Mouse (Mus musculus) heart, postnatal 36 days (tissue): ENCODE data around the gene B4galt3. TPM values are rescaled to one million over a fixed set of nuclear protein-coding genes. Genes with fewer than 3 reads are reported as not detected.

Experiments used
- DNase-seq, 2 experiments: peaks; one replicate each; pipeline ENCODE4 v3.0.0; 2021 to 2022
- intact Hi-C: fragments of 180-260 bp; cut with DNase I; formaldehyde crosslinking; loops from one replicate; pipeline ENCODE4 v1.15.1; 2025
- total RNA-seq, 2 experiments: library from RNA; stranded (reverse); gene quantifications; 2 replicates each; pipeline ENCODE4 v1.2.3; 2021

The B4galt3 gene
- total RNA-seq: 10 to 100 TPM; 14.5 to 19.7 TPM

DNA sequence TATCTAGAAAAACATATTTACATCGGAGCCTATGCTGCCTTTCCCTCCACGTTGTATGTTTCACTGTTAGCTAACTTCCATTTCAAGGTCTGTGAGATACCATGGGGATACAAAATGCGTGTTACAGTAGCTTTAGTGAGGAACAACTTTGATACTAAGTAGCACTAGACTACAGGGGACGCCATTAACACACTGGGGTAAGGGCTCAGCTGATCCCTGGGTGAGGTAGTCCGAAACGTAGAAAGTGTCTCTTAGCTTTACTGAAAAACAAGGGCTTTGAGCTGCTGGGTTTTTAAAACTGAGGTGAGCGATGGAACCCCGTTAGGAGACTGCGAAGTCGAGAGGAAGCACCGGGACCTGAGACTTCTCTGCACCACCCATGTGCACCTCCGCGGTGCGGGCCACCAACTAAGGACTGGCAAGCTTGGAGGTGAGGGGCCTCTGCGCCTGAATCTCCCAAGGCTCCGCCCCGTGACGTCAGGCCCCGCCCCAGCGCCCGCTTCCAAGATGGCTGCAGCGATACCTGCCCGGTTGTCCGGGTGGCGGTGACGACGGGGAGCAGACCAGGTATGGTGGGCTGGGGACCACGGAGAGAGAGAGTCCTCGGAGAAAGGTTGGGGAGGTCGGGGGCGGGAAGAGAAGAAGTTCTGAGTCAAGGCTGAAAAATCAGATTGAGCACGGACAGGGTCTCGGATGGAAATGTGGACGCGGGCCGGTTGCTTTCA lies at the start of gene B4galt3:
B4galt3 (plus strand) TSS at position 481 of the 725 bp plus-strand sequence.
- DNase-seq: peak; percentile 98 to 99
- intact Hi-C loops: loop anchor here (2.0 kb wide), 1 partner anchor 23 kb away; no protein-coding TSS in a partner anchor

- intact Hi-C loops: loop anchor here (1.0 to 2.0 kb wide), 3 partner anchors 26 to 103 kb away; no protein-coding TSS in a partner anchor
- DNase-seq: peak; percentile 87 to 91
Measured at GRCm38 (mm10) chr1:171220871-171221270, 49.3 kb upstream of the B4galt3 start.

- intact Hi-C loops: loop anchor here (2.0 kb wide), 4 partner anchors 25 to 65 kb away; partner anchors contain the start of gene Usp21
Measured at GRCm38 (mm10) chr1:171221281-171222193, 48.6 kb upstream of the B4galt3 start.

DNA sequence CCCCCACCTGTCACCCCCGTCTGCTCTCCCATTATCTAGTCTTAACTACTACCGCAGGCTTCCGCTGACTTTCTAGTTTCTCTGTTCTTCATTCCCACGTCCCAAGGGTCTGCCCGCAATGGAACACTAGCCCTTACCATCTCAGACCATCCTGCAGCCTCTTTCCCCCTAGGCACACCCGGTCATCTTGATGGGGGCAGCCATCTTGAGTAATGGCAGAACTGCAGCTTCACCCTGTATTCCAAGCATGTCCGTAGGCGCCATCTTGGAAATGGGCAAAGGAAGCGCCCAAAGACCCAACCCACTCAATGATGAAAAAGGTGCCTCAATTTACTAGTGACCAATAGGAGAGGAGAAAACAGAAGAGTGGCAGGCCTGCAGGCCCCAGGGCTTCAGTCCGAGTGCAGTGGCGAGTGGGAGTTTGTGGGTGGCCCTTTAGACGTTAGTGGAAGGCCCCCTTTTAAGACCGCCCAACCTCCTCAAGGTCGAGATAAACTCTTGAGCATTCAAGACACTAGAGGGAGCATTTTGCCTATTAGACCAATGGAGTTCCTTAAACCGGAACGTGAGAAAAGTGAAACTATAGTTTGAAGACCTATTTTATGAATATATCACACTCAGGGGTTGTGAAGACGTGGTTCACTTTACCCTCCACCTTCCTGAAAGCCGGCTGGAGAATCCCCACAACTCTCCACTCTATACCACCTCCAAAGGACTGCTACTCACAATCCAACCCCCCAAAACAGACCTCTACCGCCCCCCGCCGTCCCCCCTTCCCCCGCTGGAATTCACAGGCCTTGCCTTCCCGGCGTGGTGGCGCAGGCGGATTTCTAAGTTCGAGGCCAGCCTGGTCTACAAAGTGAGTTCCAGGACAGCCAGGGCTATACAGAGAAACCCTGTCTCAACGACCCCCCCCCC lies 47.6 kb upstream of the B4galt3 start, which contains the start of gene Tomm40l:
Tomm40l (minus strand) TSS at position 277 of the 918 bp plus-strand sequence.
- DNase-seq: peak; percentile 86 to 88
- intact Hi-C loops: loop anchor here (2.0 kb wide), 3 partner anchors 24 to 64 kb away; partner anchors contain the start of gene Usp21

More at GRCm38 (mm10) chr1:171221281-171222193, 48.6 kb upstream of the B4galt3 start:
- DNase-seq: no peak

- no peak for DNase-seq
- intact Hi-C loops: loop anchor here (2.0 kb wide), 3 partner anchors 24 to 64 kb away; partner anchors contain the start of gene Usp21
Measured at GRCm38 (mm10) chr1:171223168-171223567, 47.0 kb upstream of the B4galt3 start.

DNA sequence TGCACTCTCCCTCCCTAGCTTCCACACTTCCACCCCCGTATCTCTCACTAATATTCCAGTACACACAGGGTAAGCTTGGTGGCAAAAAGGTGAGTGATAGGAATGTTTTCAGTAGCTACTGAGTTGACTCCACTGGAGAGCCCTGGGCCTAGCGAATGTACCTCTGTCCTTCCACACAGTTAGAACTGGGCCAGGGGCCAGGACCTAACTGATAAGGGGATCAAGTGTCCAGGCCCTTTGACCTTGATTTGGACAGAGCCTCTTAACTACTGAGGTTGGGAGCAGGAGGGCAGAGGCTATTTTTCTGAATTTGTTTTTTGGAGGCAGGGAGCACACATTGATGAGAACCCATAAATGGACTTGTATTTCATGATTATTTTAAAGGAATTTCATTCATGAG lies 46.3 kb upstream of the B4galt3 start:
- intact Hi-C loops: loop anchor here (2.0 kb wide), 3 partner anchors 23 to 63 kb away; partner anchors contain the start of gene Usp21
- DNase-seq: no peak

DNA sequence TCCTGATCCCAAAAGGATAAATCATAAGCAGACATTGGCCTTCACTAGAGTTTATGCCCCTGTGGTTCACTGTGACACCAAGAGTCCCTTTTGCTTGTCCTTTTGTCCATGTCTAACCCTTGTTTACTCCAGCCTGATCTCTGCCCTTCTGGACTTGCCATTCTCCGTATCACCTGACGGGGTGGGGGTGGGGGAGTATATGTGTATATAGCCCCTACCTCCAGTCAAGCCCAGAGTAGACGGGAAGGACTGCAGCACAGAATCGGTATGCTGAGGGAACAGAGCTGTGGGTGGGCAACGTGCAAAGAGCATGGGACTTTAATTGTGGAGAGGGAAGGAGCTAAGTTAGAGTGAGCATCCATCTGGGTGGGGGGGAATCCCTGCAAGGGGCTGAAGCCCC lies 45.3 kb upstream of the B4galt3 start, which contains the start of gene Apoa2:
Apoa2 (plus strand) TSS at position 198 of the 400 bp plus-strand sequence.
- no peak for DNase-seq
- intact Hi-C loops: no loop called here

DNA sequence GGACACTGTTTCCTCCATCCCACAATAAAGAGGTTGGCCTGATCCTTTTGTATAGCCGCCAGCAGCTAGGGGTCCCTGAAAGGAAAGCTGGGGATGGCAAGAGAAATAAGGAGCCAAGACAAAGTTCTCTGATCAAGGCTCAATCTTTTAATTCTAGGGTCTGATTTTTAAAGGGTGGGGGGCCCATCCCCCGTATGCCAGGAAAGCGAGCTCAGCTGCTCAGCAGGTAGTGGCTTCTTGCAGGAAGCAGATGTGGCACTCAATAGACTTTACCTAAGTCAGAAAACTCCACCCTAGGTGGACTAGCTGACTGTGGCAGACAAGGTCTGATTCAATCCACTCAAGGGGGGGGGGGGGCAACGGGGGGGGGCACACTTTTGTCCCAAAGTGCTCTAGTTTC lies 43.3 kb upstream of the B4galt3 start:
- intact Hi-C loops: no loop called here
- DNase-seq: no peak

- no peak for DNase-seq
- intact Hi-C loops: no loop called here
Measured at GRCm38 (mm10) chr1:171227879-171228278, 42.2 kb upstream of the B4galt3 start.

DNA sequence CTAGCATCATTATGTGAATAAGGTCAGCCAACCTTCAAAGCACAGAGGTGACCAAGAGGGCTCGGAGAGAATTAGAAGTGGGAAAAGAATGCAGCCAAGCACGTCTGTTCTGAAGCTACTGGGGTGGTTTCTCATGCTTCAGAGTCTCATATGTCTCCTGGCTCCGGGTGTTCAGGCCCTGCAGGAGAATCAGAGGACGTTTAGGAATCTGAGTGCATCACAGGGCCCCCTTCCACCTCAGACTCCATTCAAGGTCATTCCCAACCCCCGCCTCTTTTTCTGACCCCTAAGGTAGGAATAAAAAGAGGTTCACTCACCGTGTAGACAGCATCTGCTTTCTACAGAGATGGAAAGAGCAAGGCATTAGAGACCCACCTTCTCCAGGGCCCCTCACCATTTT lies 40.4 kb upstream of the B4galt3 start:
- DNase-seq: no peak
- intact Hi-C loops: no loop called here

- DNase-seq: no peak
Measured at GRCm38 (mm10) chr1:171230215-171230614, 39.9 kb upstream of the B4galt3 start.

GRCm38 (mm10) chr1:171231844-171232243 lies 38.3 kb upstream of the B4galt3 start:
- intact Hi-C loops: no loop called here
- no peak for DNase-seq

More at GRCm38 (mm10) chr1:171230215-171230614, 39.9 kb upstream of the B4galt3 start:
- intact Hi-C loops: no loop called here

DNA sequence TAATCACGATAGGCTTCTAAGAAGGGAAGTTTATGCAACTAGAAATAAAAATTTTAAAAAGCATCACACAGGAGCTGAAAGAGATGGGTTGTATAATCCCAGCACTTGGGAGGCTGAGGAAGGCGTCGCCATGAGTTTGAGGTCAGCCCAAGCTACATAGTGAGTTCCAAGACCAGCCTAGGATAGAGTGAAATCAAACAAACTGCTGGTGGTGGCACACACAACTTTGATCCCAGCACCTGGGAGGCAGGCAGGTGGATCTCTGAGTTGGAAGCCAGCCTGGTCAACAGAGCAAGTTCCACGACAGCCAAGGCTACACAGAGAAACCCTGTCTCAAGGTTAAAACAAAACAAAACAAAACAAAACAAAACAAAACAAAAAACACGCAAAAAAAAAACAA lies 37.8 kb upstream of the B4galt3 start:
- intact Hi-C loops: no loop called here
- DNase-seq: no peak

- DNase-seq: no peak
- intact Hi-C loops: no loop called here
Measured at GRCm38 (mm10) chr1:171232800-171233730, 37.1 kb upstream of the B4galt3 start.

GRCm38 (mm10) chr1:171234126-171234525 lies 36.0 kb upstream of the B4galt3 start, which contains the start of gene Fcer1g:
TSS of gene Fcer1g (minus strand) at chr1:171234365.
- DNase-seq: peak; percentile 49 to 52
- intact Hi-C loops: no loop called here

DNA sequence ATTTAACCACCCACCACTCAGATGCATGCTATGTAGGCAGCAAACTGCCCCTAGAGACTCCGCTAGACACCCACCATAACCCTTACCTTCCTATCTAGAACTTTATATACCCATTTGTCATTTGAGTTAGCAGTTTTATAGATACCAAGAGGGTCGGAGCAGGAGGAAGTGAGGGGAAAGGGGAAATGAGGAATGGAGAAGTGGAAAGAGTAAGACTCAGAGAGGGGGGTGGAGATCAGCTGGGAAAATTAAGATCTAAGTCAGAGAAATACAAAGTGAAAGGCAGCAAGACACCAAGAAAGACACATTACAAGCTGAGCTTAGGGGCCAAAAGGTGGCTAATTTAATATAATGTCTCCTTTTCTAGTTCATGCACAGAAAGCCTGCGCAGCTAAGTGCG lies 35.6 kb upstream of the B4galt3 start:
- intact Hi-C loops: no loop called here
- DNase-seq: no peak

DNA sequence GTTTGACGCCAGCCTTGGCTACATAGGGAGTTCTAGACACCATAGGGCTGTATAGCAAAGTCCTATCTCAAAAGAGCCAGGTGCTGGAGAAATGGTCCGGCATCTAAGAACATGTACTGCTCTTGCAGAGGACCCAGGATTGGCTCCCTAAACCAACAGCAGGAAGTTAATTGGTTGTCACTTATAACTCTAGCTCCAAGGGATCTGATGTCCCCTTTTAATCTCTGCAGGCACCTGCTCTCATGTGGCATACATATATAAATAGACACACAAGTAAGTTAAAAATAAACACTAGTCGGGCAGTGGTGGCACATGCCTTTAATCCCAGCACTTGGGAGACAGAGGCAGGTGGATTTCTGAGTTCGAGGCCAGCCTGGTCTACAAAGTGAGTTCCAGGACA lies 34.3 kb upstream of the B4galt3 start:
- no peak for DNase-seq
- intact Hi-C loops: no loop called here

- DNase-seq: no peak
- intact Hi-C loops: no loop called here
Measured at GRCm38 (mm10) chr1:171237438-171237837, 32.7 kb upstream of the B4galt3 start.

DNA sequence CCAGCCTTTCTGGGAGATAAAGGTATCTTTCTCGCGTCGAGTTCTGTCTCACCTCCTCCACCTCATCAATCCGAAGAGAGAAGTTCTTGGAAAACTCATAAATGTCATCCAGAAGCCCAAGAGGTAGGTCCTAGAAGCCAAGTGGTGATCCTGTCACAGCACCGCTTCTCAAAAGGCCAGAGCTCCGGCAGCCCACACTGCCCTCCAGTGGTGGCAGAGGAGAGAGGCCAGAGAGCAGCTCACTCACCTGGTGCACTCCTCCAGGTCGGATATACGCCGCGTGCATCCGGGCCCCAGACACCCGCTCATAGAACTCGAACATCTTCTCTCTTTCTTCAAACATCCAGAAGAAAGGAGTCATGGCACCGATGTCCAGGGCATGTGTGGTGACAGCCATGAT lies 31.7 kb upstream of the B4galt3 start:
- peak; percentile 58 to 63 for DNase-seq
- intact Hi-C loops: no loop called here
